Mouse (Mus musculus) heart, adult 2 months (tissue): ENCODE results near the gene Mbd4. TPM values are rescaled to one million over a fixed set of nuclear protein-coding genes. Genes with fewer than 3 reads are reported as not detected.

Source experiments
- DNase-seq, 2 experiments: peaks; one replicate each; pipeline ENCODE4 v3.0.0; 2021
- H3K27ac ChIP-seq: fragments of 200-600 bp; 2 replicates; pipeline ENCODE4 v1.8.1; 2022
- H3K27me3 ChIP-seq: fragments of 200-500 bp; 2 replicates; pipeline ENCODE4 v1.6.1; 2012; ENCODE audit warnings: mild to moderate bottlenecking, low read length, inconsistent platforms, mixed read lengths; ENCODE audit not compliant: control insufficient read depth, insufficient read depth
- H3K36me3 ChIP-seq: fragments of 200-500 bp; 2 replicates; pipeline ENCODE4 v1.6.1; 2012; ENCODE audit warnings: low read length, inconsistent platforms; ENCODE audit not compliant: control insufficient read depth, insufficient read depth
- H3K4me1 ChIP-seq: fragments of 200-500 bp; 2 replicates; pipeline ENCODE4 v1.6.1; 2011; ENCODE audit warnings: low read length; ENCODE audit not compliant: control insufficient read depth, insufficient read depth
- H3K4me3 ChIP-seq: fragments of 200-600 bp; 2 replicates; pipeline ENCODE4 v1.8.1; 2022
- H3K79me2 ChIP-seq: fragments of 200-500 bp; replicated peaks from 2 replicates; pipeline ENCODE4 v1.6.1; 2012; ENCODE audit warnings: mild to moderate bottlenecking, inconsistent platforms, low read length, moderate library complexity, mixed read lengths; ENCODE audit not compliant: control insufficient read depth, insufficient read depth
- H3K9ac ChIP-seq: fragments of 200-500 bp; 2 replicates; pipeline ENCODE4 v1.6.1; 2012; ENCODE audit warnings: low read depth, mild to moderate bottlenecking, control low read depth, inconsistent platforms, low read length, mixed read lengths
- CTCF ChIP-seq: fragments of 200-600 bp; IDR thresholded peaks from 2 replicates; pipeline ENCODE4 v1.8.1; 2022; ENCODE audit warnings: antibody characterized with exemption, mild to moderate bottlenecking, moderate library complexity
- EP300 ChIP-seq: fragments of 200-500 bp; IDR thresholded peaks from 2 replicates; pipeline ENCODE4 v1.6.1; 2011; ENCODE audit warnings: low read depth, low read length, control low read depth; ENCODE audit not compliant: insufficient read depth
- POLR2A ChIP-seq: fragments of 200-500 bp; IDR thresholded peaks from 2 replicates; pipeline ENCODE4 v1.6.1; 2011; ENCODE audit warnings: mild to moderate bottlenecking, low read depth, low read length, control low read depth; ENCODE audit not compliant: insufficient read depth
- WGBS: fragments of 180-500 bp; shearing (Covaris S2); methylation state at CpG from one replicate; pipeline ENCODE4 v1.1.7; 2018; 5-methylcytosine and 5-hydroxymethylcytosine counted together
- intact Hi-C: fragments of 180-260 bp; cut with DNase I; formaldehyde crosslinking; loops from one replicate; pipeline ENCODE4 v1.15.1; 2025
- polyA plus RNA-seq: library from polyadenylated mRNA; depleted of rRNA; stranded (reverse); fragments of >200 nt; gene quantifications from 2 replicates; pipeline ENCODE4 v1.2.3, GENCODE M21; 2012
- total RNA-seq, 2 experiments: library from RNA; stranded (reverse); gene quantifications; 2 replicates each; pipeline ENCODE4 v1.2.3; 2021

Mbd4 gene
- total and polyA plus RNA-seq, 3 experiments = 0.93 to 1.5 (median 1.2) TPM

GRCm38 (mm10) chr6:115897117-115897516, 43.9 kb upstream of the Mbd4 start:
- peak; percentile 67 to 82 for DNase-seq
- no peak overlapping the region for H3K9ac ChIP-seq
- TF ChIP-seq EP300 = no peak
- no peak for TF ChIP-seq POLR2A
- no peak for TF ChIP-seq CTCF
- WGBS = 51% methylated on average over 4 of the region's 4 CpGs
- no peaks in the 10 kb centered on the region; the same call in 1 of the 2 replicates for H3K36me3 ChIP-seq
- H3K4me3 ChIP-seq = no peak overlapping the region
- no peaks in the 10 kb centered on the region for H3K79me2 ChIP-seq
- H3K27ac ChIP-seq = peak overlapping the region; percentile 53
- H3K4me1 ChIP-seq = peaks cover 18% of the 10 kb centered on the region
- intact Hi-C loops = no loop called here
- H3K27me3 ChIP-seq = no peaks in the 10 kb centered on the region

GRCm38 (mm10) chr6:115896346-115896745, 43.2 kb upstream of the Mbd4 start:
- WGBS = 81% methylated on average over 1 of the region's 1 CpGs
- DNase-seq = no peak
- Histone ChIP-seq H3K79me2 (no peaks in the 10 kb centered on the region), H3K9ac (no peak overlapping the region), H3K4me1 (peaks cover 14% of the 10 kb centered on the region), H3K27me3 (no peaks in the 10 kb centered on the region), H3K27ac (peak overlapping the region; percentile 53), H3K36me3 (no peaks in the 10 kb centered on the region; the same call in 1 of the 2 replicates), H3K4me3 (no peak overlapping the region)
- intact Hi-C loops = no loop called here
- TF ChIP-seq EP300 (no peak), POLR2A (no peak), CTCF (no peak)

GRCm38 (mm10) chr6:115892363-115892762, 39.2 kb upstream of the Mbd4 start:
- no peak for TF ChIP-seq EP300
- TF ChIP-seq CTCF = no peak
- TF ChIP-seq POLR2A = no peak
- intact Hi-C loops = no loop called here
- WGBS = 51% methylated on average over 3 of the region's 3 CpGs
- H3K4me3 ChIP-seq = no peak overlapping the region
- H3K27ac ChIP-seq = no peak overlapping the region
- peaks cover 14% of the 10 kb centered on the region for H3K4me1 ChIP-seq
- H3K9ac ChIP-seq = no peak overlapping the region
- no peaks in the 10 kb centered on the region for H3K79me2 ChIP-seq
- H3K36me3 ChIP-seq = no peaks in the 10 kb centered on the region
- DNase-seq = no peak
- no peaks in the 10 kb centered on the region for H3K27me3 ChIP-seq

GRCm38 (mm10) chr6:115891497-115892061, 38.4 kb upstream of the Mbd4 start:
- no peak for DNase-seq

GRCm38 (mm10) chr6:115891061-115891460, 37.9 kb upstream of the Mbd4 start:
- Histone ChIP-seq H3K9ac (no peak overlapping the region), H3K79me2 (no peaks in the 10 kb centered on the region), H3K27ac (peak overlapping the region; percentile 54), H3K36me3 (no peaks in the 10 kb centered on the region), H3K4me3 (no peak overlapping the region), H3K4me1 (peaks cover 14% of the 10 kb centered on the region), H3K27me3 (no peaks in the 10 kb centered on the region)
- TF ChIP-seq CTCF = no peak
- no peak for TF ChIP-seq POLR2A
- no peak for TF ChIP-seq EP300
- no peak for DNase-seq
- WGBS = 58% methylated on average over 6 of the region's 6 CpGs
- intact Hi-C loops = no loop called here

More at GRCm38 (mm10) chr6:115891497-115892061, 38.4 kb upstream of the Mbd4 start:
- intact Hi-C loops = no loop called here
- Histone ChIP-seq H3K27me3 (no peaks in the 10 kb centered on the region), H3K79me2 (no peaks in the 10 kb centered on the region), H3K4me3 (no peak overlapping the region), H3K27ac (peak overlapping the region; percentile 54; the same call in 1 of the 2 replicates), H3K9ac (no peak overlapping the region), H3K36me3 (no peaks in the 10 kb centered on the region), H3K4me1 (peaks cover 14% of the 10 kb centered on the region)
- TF ChIP-seq EP300 (0 out of 2 replicates have a peak, but pooled peaks have one; percentile 27), CTCF (no peak)
- WGBS = 37% methylated on average over 8 of the region's 8 CpGs

- intact Hi-C loops = no loop called here
- peak overlapping the region; percentile 54 for H3K27ac ChIP-seq
- H3K79me2 ChIP-seq = no peaks in the 10 kb centered on the region
- no peaks in the 10 kb centered on the region for H3K36me3 ChIP-seq
- no peak overlapping the region for H3K4me3 ChIP-seq
- peaks cover 14% of the 10 kb centered on the region for H3K4me1 ChIP-seq
- TF ChIP-seq EP300 = no peak
- no peak for TF ChIP-seq CTCF
- TF ChIP-seq POLR2A = no peak
- no peak overlapping the region for H3K9ac ChIP-seq
- H3K27me3 ChIP-seq = no peaks in the 10 kb centered on the region
- 71% methylated on average over 8 of the region's 8 CpGs for WGBS
- no peak for DNase-seq
Observed at GRCm38 (mm10) chr6:115890601-115891000, 37.4 kb upstream of the Mbd4 start.
